Mouse (Mus musculus): Measurements from ENCODE around the gene Man1a.

Man1a gene

DNA sequence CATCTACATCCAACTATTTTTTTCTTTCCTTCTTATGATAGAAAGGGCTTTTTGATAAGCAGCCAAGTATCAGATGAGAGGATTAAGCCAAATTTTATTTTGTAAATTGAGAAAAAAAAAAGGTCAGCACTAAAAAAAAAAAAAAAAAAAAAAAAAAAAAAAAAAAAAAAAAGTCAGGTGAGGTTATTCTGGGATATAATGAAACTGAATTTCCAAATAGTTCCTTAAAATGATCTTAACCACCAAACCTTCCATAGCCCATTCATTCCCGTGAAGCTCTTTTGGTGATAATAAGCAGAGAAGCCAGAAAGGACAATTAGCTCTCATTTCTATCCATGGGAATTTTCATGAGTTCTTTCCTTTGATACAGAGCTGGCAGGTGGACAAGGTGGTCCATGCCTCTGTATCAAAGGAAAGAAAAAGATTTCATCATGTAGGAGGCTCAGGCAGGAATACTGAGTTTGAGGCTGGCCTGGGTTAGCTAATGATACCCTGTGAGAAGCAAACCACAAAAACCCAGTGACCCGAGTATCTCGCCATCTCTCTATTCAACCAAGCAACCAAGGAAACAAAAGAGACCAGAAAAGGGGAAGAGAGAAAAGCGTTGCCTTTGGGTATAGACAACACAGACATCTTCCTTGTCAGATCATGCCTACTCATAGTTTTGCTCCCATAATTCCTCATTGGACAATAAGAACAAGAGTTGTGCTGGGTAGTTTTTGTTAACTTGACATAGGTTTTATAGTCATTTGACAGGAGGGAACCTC is 162.7 kb downstream of the Man1a start:
- DNase-seq: no peak

DNA sequence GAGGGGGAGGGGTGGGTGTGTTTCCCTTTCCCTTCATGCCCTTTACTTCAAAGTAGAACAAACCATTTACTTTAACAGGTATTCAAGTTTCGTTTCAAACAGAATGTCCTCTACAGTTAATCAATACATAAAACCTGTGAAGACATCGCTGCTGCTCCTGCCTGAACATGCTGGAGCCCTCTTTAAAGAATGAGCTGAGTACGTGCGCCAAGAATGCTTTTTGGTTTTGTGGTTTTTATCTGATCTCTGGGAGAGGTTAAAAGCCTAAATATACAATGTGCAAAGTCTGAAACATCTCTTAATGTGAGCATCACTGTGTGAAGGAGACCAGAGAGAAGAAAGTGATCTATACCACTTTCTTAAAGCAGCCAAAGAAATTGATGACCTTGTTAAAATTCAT is 186.9 kb downstream of the Man1a start:
- DNase-seq: no peak

DNA sequence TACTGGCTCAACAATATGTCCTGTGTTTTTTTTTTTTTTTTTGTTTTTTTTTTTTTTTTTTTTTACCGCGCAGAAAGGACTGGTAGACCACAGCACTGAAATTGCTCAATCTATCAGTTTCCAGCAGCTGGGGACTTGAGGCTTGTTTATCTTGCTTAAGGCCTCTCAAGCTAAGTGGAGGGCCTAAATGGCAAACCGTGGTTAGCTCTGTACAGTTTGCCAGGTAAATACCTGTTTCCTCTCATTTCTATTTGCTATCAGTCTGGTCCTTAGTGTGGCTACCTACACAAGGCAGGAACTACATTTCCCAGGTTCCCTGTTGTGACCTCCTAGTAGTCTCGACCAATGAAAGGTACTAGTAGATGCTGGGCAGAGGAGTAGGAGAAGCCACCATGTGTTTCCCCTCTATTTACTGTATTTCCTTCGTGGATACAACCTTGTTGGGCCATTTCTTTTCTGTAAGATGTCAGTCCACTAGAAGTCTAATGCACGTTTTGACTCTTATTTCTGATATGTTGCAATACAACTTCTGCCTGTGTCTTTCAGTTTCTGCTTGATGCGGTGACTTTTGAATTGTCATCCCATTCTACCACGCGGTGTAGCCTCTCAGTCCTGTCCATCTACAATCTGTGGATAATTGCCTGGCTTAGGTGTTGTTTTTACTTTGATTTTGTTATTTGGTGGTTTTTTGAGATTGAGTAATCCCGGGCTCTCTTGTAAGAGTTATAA is 187.9 kb downstream of the Man1a start:
- no peak for DNase-seq

DNA sequence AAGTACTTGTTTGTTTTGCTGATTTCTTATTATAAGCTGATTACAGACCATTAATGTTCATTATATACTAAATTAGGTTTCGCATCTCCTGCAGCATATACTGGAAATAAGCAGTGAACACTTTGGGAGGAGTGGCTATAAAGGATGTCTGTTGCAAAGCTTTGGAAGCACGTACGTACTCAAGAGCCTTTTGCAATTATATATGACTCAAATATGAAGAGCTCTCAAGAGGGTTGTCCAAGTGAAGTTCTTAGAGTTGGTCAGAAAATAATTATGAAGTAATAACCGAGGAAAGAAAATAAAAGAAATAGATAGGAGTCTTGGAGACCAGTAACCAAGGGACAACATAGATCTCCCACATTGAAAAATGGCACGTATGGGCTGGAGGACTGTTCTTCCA is 189.9 kb downstream of the Man1a start:
- no peak for DNase-seq

DNA sequence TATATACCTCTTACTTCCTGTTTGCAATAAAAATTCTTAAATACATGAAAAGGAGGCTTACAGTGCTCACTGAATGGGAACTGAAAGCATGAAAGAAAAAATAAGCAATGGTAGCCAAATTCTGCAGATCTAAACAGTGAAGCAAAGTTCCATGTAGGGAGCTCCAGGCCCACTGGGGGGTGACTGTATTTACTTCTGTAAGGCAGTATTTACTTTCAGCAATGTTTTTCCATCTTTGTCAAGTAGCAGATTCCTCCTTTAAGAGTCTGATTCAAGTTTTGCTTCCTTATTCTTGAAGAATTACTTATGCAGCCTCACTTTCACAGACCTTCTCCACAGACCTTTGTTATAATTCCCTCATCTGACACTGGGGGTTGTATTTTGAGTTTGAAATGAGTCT is 195.1 kb downstream of the Man1a start:
- DNase-seq: no peak

DNA sequence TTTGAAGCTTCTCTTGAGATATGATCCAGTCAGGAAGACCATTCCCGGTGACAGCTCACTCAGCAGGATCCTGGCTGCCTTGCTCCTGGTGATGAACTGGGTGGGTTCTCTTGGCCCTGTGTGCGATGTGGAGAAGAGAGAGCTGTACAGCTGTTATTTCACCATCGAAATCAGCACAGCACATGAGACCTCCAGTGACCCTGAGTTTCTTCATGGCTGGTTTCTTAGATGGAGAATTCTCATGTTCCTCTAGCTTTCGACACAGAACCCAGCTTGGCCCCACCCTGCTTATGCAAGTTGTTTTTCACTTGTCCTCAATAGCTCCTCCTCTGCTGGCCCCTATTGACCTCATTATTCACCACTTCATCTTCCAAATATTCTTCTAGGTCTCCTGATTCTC is 200.5 kb downstream of the Man1a start:
- no peak for DNase-seq

DNA sequence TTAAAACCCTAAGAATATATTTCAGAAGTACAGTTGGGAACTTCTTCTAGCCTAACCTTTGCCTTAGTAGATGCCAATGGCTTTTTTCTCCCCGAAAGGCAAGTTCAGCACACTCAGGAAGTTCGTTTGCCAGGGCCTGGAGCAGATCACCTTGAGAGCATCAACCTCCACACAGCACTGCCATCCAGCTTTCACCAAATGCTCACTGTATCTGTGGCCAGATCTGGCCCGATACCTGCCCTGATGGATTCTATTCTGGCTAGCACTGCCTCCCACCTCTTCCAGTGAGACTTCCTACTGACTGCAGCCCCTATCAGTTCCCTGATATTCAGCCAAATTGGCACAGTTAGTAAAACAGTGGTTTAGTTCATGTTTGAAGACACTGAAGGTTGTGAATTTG is 202.2 kb downstream of the Man1a start:
- DNase-seq: no peak

DNA sequence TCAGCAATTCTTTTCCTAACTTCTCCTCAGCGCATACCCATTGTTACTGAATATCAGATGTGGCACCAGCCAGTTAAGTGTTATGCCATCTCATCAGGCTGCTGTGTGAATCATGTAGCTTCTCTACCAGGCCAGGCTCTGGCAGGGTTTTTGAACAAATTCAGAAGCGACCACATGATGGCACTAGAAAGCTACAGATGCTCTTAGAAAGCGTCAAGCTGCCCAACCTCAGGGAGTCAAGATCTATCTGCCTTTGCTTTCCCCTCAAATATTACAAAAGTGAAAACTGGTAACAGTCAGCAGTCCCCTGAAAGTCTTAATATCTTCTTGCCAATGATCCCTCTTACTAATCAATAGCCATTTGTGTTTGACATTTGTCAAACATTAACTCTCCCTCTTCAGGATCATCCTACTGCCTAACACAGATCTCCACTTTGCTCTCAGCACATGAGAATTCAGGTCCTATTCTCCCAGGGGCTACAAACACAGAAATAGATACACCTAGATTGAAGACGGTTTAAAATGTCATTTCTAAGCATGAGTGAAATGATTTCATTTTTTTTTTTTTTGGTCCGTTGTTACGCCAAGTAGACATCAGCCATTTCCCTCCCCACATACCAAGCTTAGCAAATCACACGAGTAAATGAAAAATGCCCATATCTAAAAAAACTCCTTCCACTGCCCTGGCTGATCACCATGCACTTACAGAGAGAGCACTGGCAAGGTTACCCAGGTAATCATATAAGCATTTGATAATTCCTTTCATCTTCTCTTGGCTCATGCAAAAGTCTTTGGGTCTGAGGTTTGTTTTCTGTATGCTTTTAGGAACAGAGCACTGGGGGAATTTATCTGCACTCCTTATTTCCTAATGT is 212.7 kb downstream of the Man1a start:
- peak; percentile 71 for DNase-seq

DNA sequence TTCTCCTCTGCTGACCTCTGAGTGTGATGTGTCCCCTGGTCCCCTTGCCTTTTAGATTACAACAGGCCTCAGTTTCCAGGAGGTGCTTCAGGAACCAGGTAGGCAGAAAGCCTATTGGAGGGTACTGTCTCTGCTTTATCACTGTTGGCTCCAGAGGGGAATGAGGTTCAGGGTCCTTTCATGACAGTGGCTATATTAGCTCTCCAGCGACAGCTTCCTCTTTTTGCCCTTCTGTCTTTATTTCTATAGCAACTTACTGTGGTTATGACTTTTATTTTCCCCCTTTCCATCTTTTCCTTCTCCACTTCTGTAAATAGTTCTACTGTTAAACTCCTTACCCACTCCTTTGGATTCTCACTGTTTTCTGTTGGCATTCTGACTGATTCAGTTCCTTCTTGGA is 216.5 kb downstream of the Man1a start:
- no peak for DNase-seq

DNA sequence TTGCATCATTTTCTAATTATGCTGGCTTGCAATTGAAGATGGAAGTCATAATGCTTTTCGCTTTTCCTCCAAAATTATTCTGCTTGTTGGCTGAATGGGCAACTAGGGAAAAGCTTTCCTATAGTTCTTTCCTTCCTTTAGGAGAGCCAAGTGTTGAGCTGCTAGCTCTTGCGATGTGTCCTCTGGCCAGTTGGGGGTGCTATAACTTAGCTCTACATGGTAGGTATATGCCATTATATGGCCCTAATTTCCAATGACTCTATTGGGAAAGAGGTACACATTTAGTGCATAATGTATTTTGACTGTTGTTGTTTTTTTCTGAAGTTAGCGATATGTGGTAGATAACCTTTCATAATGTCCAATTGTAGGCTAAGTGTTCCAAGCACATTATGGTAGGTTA is 217.2 kb downstream of the Man1a start:
- no peak for DNase-seq

Measured in retina, postnatal 1 day (tissue).